Mouse (Mus musculus) intestine, embryonic 14.5 days (tissue): ENCODE data around the gene Ptbp3. TPM values are rescaled to one million over a fixed set of nuclear protein-coding genes. Genes with fewer than 3 reads are reported as not detected.
"Not testable (repeated sequence)": the region's sequence is repeated elsewhere in the genome, so short reads cannot be mapped to it uniquely, and the experiment has no call there.

Source experiments
- ATAC-seq: fragments of 200-750 bp; cut with Nextera tagmentation; replicated peaks from 2 replicates; pipeline ENCODE4 v1.8.0; 2017; ENCODE audit warnings: low read depth, moderate number of reproducible peaks, moderate TSS enrichment, moderate library complexity; ENCODE audit not compliant: low FRiP score, low TSS enrichment
- DNase-seq: peaks from one replicate; pipeline ENCODE4 v3.0.0-alpha.2; 2018; ENCODE audit warnings: low spot score
- H3K27ac ChIP-seq: fragments of 300-500 bp; sonication (generic); 2 replicates; pipeline ENCODE4 v1.5.1; 2014; ENCODE audit warnings: low read depth, mild to moderate bottlenecking, control low read depth
- H3K27me3 ChIP-seq: fragments of 300-500 bp; sonication (generic); replicated peaks from 2 replicates; pipeline ENCODE4 v1.6.1; 2014; ENCODE audit warnings: low read length, control low read depth; ENCODE audit not compliant: control insufficient read depth, insufficient read depth
- H3K36me3 ChIP-seq: fragments of 300-500 bp; sonication (generic); 2 replicates; pipeline ENCODE4 v1.6.1; 2014; ENCODE audit warnings: low read length, control low read depth; ENCODE audit not compliant: control insufficient read depth, insufficient read depth
- H3K4me1 ChIP-seq: fragments of 300-500 bp; sonication (generic); replicated peaks from 2 replicates; pipeline ENCODE4 v1.6.1; 2014; ENCODE audit warnings: low read length, control low read depth, mixed read lengths; ENCODE audit not compliant: control insufficient read depth, insufficient read depth
- H3K4me2 ChIP-seq: fragments of 300-500 bp; sonication (generic); 2 replicates; pipeline ENCODE4 v1.6.1; 2014; ENCODE audit warnings: low read length
- H3K4me3 ChIP-seq: fragments of 300-500 bp; sonication (generic); 2 replicates; pipeline ENCODE4 v1.5.1; 2014; ENCODE audit warnings: low read depth, low read length, control low read depth, mixed read lengths
- H3K9ac ChIP-seq: fragments of 300-500 bp; sonication (generic); 2 replicates; pipeline ENCODE4 v1.6.1; 2014; ENCODE audit warnings: mild to moderate bottlenecking, low read length
- H3K9me3 ChIP-seq: fragments of 300-500 bp; sonication (generic); 2 replicates; pipeline ENCODE4 v1.6.1; 2016; ENCODE audit warnings: low read length, control low read depth; ENCODE audit not compliant: control insufficient read depth
- WGBS: fragments of 180-500 bp; shearing (Covaris S2); extraction: QIAGEN DNeasy Blood & Tissue Kit; methylation state at CpG from one replicate; pipeline ENCODE4 v1.1.7; 2014; 5-methylcytosine and 5-hydroxymethylcytosine counted together
- polyA plus RNA-seq: library from polyadenylated mRNA; unstranded; fragments of >200 nt; fragmentation: Nextera tagmentation; extraction: Ambion mirVana; gene quantifications from 2 replicates; pipeline ENCODE4 v1.2.1, GENCODE M21; 2014

Gene Ptbp3
- polyA plus RNA-seq, 1 experiment from 2014 or later: 73.7 TPM

DNA sequence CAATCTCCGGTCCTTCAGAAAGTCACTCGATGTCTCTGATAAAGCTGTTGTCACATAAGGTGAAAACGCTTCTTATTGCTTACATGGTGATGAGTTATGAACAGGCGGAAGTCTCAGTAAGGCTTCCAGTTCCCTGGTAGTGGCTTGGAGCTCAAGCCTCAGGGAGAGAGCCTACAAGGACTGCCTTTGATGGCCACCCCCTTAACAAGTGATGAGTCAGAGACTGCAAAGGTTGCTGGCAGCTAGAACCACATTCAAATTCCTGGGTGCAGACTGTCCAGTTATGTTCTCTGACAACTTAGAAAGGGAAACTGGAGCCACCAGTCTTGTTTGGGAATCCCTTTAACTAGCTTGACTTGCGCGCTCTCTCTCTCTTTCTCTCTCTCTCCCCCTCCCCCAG lies 11.0 kb upstream of the Ptbp3 start:
- H3K36me3 ChIP-seq: no peaks in the 10 kb centered on the region
- whole genome bisulfite sequencing: 91% methylated on average over 6 of the region's 6 CpGs
- no peak for ATAC-seq

DNA sequence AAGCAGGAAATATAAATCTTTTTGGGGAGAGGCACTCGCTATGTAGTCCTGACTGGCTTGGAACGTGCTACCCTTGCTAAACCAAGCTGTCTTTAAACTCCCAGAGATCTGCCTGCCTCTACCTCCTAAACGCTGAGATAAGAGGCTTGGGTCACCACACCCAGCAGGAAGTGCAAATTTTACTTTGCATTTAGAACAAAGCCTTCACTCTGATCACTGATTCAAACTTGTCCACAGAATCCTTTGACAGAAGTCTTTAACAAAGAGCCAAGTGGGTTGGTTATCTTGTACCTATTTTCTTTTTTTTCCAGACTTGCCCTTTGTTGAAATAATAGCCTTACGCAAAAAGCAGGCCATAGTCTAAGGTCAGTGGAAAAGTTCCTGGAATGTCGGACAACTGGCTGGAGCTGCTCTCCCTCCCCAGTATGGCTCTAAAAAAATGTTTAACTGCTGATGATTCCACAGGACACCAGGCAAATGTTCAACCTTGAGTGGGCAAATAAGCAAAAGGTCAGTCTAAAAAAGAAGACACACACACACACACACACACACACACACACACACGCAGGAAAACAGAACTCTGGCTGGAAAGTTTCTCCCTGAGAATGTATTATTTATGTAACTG lies 9.0 kb upstream of the Ptbp3 start:
- ATAC-seq: no peak

More for the DNA sequence above, 11.0 kb upstream of the Ptbp3 start:
- no peaks in the 10 kb centered on the region for H3K27me3 ChIP-seq
- no peak overlapping the region for H3K4me3 ChIP-seq
- no peak overlapping the region for H3K4me2 ChIP-seq
- DNase-seq: no peak
- no peaks in the 10 kb centered on the region for H3K4me1 ChIP-seq
- H3K9me3 ChIP-seq: no peaks in the 10 kb centered on the region
- no peak overlapping the region for H3K27ac ChIP-seq
- no peak overlapping the region for H3K9ac ChIP-seq

DNA sequence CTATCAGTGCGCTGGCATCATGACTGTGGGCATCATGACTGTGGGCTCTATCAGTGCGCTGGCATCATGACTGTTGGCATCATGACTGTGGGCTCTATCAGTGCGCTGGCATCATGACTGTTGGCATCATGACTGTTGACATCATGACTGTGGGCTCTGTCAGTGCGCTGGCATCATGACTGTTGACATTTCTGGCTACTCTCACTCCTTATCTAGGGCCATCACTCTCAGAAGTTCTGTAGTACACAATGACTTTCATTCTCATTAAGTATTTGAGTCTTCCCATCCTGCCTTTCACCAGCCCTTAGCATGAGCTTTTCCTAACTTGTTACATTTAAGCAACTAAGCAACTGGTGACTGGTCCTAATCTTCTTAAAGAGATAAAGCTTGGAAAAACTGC lies 8.2 kb upstream of the Ptbp3 start:
- not testable (repeated sequence) for H3K36me3 ChIP-seq, H3K27me3 ChIP-seq, ATAC-seq, H3K9ac ChIP-seq, H3K4me1 ChIP-seq, H3K4me3 ChIP-seq, DNase-seq, H3K4me2 ChIP-seq, H3K27ac ChIP-seq, H3K9me3 ChIP-seq
- 95% methylated on average over 4 of the region's 4 CpGs for whole genome bisulfite sequencing

More for the DNA sequence above, 9.0 kb upstream of the Ptbp3 start:
- Histone ChIP-seq H3K9ac (no peak overlapping the region), H3K4me3 (no peak overlapping the region), H3K9me3 (no peaks in the 10 kb centered on the region), H3K27ac (no peak overlapping the region), H3K4me1 (no peaks in the 10 kb centered on the region), H3K36me3 (no peaks in the 10 kb centered on the region), H3K27me3 (no peaks in the 10 kb centered on the region), H3K4me2 (no peak overlapping the region)
- no peak for DNase-seq
- 56% methylated on average over 6 of the region's 6 CpGs for WGBS

DNA sequence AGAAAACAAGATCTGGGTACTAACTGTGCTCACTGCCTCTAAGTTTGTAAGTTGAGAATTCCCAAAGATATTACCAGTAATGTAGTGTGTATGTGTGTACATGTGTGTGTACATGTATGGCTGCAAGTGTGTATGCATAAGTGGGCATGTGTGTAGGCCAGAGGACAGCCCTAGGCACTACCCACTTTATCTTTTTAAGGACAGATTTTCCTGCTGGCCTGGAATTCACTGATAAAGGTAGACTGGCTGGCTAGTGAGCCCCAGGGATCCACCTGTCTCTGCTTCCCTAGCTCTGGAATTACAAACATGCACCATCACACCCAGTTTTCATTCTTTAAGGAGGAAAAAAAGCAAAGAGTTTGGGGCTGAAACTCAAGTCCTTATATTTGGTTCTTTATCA lies 6.0 kb upstream of the Ptbp3 start:
- Histone ChIP-seq H3K4me1 (no peaks in the 10 kb centered on the region), H3K27me3 (no peaks in the 10 kb centered on the region), H3K27ac (no peak overlapping the region), H3K4me2 (no peak overlapping the region), H3K4me3 (no peak overlapping the region), H3K9ac (no peak overlapping the region), H3K9me3 (no peaks in the 10 kb centered on the region), H3K36me3 (no peaks in the 10 kb centered on the region)
- ATAC-seq (no peak), DNase-seq (no peak)

DNA sequence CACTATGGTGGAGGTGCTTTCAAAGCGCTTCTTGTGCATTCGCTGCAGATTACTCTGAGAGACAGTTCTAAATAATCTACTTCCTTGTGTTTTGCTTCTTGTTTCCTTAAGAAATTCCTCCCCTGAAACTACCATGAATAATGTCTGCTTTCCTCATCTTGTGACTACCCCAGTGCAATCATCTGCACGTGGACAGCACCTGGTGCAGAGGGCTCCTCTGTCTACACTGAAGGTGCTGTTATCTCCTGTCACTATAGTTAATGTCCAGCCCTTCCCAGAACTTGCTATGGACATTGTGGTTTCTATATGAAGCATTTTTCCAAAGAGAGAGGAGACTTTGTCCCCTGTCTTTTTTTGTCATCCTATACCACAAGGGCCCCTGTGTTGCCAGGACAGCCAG lies 4.4 kb upstream of the Ptbp3 start:
- Histone ChIP-seq H3K9ac (no peak overlapping the region), H3K4me2 (no peak overlapping the region), H3K27me3 (no peaks in the 10 kb centered on the region), H3K36me3 (no peaks in the 10 kb centered on the region), H3K27ac (peak overlapping the region; percentile 78), H3K4me3 (no peak overlapping the region), H3K9me3 (no peaks in the 10 kb centered on the region), H3K4me1 (peaks cover 3% of the 10 kb centered on the region)
- 46% methylated on average over 3 of the region's 3 CpGs for WGBS
- no peak for DNase-seq
- no peak for ATAC-seq

DNA sequence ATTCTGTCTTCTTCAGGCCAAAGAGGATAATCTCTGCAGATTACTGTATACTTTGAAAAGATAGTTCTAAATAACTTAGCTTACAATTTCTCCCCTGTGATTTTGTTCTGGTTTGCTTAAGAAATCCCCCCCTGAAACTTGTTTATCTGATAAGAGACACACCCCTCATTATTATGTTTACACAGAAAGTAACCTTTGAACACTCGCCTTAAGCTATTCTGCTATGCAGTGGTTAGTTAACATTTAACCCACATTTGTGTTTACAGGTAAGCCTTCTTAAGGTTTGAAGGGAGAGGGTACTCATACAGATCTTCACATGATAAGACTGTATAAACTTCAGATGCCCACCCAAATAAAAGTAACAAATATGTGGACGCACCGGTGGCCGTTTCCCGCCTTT lies 3.7 kb upstream of the Ptbp3 start:
- ATAC-seq (no peak), DNase-seq (no peak)
- no peaks in the 10 kb centered on the region for H3K36me3 ChIP-seq
- H3K27ac ChIP-seq: peak overlapping the region; percentile 78
- H3K9me3 ChIP-seq: no peaks in the 10 kb centered on the region
- no peak overlapping the region; the same call in 1 of the 2 replicates for H3K4me2 ChIP-seq
- H3K27me3 ChIP-seq: no peaks in the 10 kb centered on the region
- peaks cover 4% of the 10 kb centered on the region for H3K4me1 ChIP-seq
- WGBS: 65% methylated on average over 5 of the region's 5 CpGs
- no peak overlapping the region for H3K9ac ChIP-seq
- H3K4me3 ChIP-seq: no peak overlapping the region

DNA sequence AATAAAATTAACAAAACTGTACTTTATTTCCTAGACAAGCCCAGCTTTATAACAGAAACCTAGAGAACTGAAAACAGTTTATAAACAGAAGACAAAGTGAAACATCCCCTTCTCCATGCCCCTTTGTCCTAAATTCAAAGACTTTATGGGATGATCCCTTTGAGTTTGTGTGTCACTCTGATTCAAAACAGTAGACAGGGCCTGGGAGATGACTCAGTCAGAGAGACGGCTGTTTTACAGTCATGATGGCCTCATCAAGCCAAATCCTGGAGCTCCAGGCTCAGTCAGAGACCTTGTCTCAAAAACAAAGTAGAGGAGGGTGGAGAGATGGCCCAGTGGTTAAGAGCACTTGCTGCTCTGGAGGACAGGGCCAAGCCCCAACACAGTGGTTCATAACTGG lies 2.7 kb upstream of the Ptbp3 start:
- H3K4me3 ChIP-seq: no peak overlapping the region
- 0 out of 2 replicates have a peak overlapping the region, but pooled peaks have one; percentile 5 for H3K27ac ChIP-seq
- no peak for DNase-seq
- ATAC-seq: no peak
- H3K27me3 ChIP-seq: no peaks in the 10 kb centered on the region
- no peak overlapping the region for H3K9ac ChIP-seq
- 80% methylated on average over 1 of the region's 1 CpGs for WGBS
- H3K9me3 ChIP-seq: no peaks in the 10 kb centered on the region
- H3K36me3 ChIP-seq: no peaks in the 10 kb centered on the region
- no peak overlapping the region for H3K4me2 ChIP-seq
- H3K4me1 ChIP-seq: peaks cover 12% of the 10 kb centered on the region

DNA sequence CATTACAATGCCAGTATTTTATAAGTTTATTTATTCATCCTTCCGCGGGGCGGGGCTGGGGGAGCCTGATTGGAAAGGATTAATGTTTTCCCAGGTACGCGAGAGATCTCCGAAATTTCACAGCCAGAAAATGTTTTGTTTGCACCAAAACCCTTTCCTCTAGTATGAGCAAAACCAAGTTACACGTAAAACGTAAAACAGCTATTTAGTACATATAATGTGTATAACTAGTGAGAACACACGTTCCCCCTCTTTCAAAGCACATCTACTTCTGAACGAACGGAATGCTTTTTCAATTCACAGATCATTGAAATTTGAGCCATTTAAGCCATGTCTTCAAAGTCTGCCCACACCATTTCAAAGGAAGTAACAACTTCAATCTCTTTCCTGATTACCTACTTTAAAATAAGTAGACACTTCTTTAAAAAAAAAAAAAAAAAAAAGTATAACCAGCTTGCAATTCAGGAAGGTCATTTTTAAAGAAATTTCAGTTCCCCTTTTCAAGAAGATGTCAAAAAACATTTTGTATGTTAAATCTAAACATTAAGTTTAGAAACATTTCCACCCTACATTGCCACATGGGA lies 905 bp upstream of the Ptbp3 start:
- no peaks in the 10 kb centered on the region for H3K36me3 ChIP-seq
- peak overlapping the region; percentile 88 for H3K9ac ChIP-seq
- peaks cover 16% of the 10 kb centered on the region for H3K4me1 ChIP-seq
- no peaks in the 10 kb centered on the region for H3K27me3 ChIP-seq
- DNase-seq (no peak), ATAC-seq (no peak)
- no peaks in the 10 kb centered on the region for H3K9me3 ChIP-seq
- H3K4me3 ChIP-seq: peak overlapping the region; percentile 88
- 13% methylated on average over 11 of the region's 11 CpGs for WGBS
- H3K4me2 ChIP-seq: peak overlapping the region; percentile 94
- H3K27ac ChIP-seq: peak overlapping the region; percentile 94

DNA sequence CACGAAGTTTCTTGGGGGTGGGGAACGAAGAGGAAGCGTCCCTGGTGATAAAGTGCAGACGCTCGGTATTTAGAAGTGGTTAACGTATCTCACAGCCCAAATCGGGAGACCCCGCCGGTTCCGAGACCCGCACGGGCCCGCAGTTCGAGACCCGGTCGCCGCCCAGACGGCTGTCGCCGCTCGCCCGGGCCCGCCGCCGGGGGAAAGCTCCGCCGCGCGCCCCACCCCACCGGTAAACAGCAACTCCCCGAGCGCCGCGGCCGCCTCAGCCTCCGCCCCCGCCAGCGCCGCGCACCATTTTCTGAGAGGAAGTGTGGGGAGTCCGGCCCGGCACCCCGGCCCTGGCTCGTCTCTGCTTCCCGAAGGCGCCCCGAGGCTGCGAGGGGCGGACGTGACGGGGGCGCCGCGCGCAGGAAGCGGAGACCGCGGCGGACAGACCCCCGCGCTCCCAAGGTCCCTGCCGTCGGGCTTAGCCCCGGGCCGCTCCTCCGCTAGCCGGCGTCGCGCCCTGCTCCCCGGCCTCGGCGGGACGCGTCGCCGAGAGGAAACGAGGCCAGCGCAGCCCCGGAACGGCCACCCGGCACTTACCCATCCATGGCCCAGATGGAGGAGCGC lies 497 bp downstream of the Ptbp3 start:
- peak; percentile 73 for ATAC-seq
- no peaks in the 10 kb centered on the region for H3K36me3 ChIP-seq
- H3K27ac ChIP-seq: peak overlapping the region; percentile 96
- H3K9ac ChIP-seq: peak overlapping the region; percentile 94
- peak; percentile 88 for DNase-seq
- peak overlapping the region; percentile 94 for H3K4me2 ChIP-seq
- under 1% methylated on average over 70 of the region's 83 CpGs for WGBS
- peak overlapping the region; percentile 88 for H3K4me3 ChIP-seq
- H3K4me1 ChIP-seq: peaks cover 16% of the 10 kb centered on the region
- H3K27me3 ChIP-seq: no peaks in the 10 kb centered on the region
- H3K9me3 ChIP-seq: no peaks in the 10 kb centered on the region
